22 mouse cellular contexts compared by ENCODE assay signal in genomic region chr16:97370258-97370657, GRCm38 (mm10). TPM values are rescaled to one million over a fixed set of nuclear protein-coding genes. Genes with fewer than 3 reads are reported as not detected.
DNase-seq lines count a peak whose midpoint lies in the region; ATAC-seq and TF ChIP-seq lines count a peak whose summit lies in the region.
"Had no signal": no experiment of that assay in that cellular context is flagged by ENCODE, and none has a peak within 500 bp of the region (broad histone marks: within the 10 kb centered on the region; RNA-seq: fewer than 3 reads in every experiment).

No protein-coding gene starts in this region.

- 0 out of 2 replicates have a peak, but pooled peaks cover 4% of the 10 kb centered on the region for H3K4me1 ChIP-seq in liver, adult 2 months (ENCODE audit: control insufficient read depth, insufficient read depth, low read length)
- no peaks in the 10 kb centered on the region for H3K4me1 ChIP-seq in liver, embryonic 11.5 days (replicated peaks; ENCODE audit: control insufficient read depth, insufficient read depth, low read length)
- H3K4me1 ChIP-seq in thymus, adult 2 months (replicated peaks; ENCODE audit: control insufficient read depth, insufficient read depth, low read length) = no peaks in the 10 kb centered on the region
- H3K4me1 ChIP-seq: embryonic facial prominence, embryonic 15.5 days; forebrain, embryonic 10.5 days; heart, embryonic 10.5 days; hindbrain, embryonic 13.5 days; midbrain, embryonic 12.5 days; neural tube, embryonic 12.5 days had no signal

- DNase-seq in cerebellum, postnatal 25 days = peak; percentile 25 to 55
- DNase-seq in cerebellum, adult 11-12 months = no peak
- peak; percentile 56 for DNase-seq in liver, adult 2 months (ENCODE audit: extremely low read depth, low read depth, low spot score)
- no peak for DNase-seq in liver, embryonic 11.5 days (ENCODE audit: low spot score)
- peak; percentile 46 to 65 for DNase-seq in urinary bladder, postnatal 36 days (ENCODE audit: low spot score in 2 of 2)
- DNase-seq in urinary bladder, postnatal 4 days (ENCODE audit: low spot score in 2 of 2) = no peak
- no peak for DNase-seq in thymus, adult 2 months
- DNase-seq: B cell, adult 2 months; cerebellum, adult 9-11 months; kidney, postnatal 10 days; liver; right cerebral cortex, postnatal 14 days; spleen, adult 18-20 months had no signal

- 35% methylated on average over 4 of the region's 4 CpGs for WGBS in liver, adult 2 months
- WGBS in liver, embryonic 11.5 days = 81% methylated on average over 4 of the region's 4 CpGs
- WGBS in thymus, adult 2 months = 90% methylated on average over 4 of the region's 4 CpGs

- no peak overlapping the region for H3K4me2 ChIP-seq in liver, embryonic 11.5 days
- H3K4me2 ChIP-seq: embryonic facial prominence, embryonic 15.5 days; hindbrain, embryonic 13.5 days; midbrain, embryonic 12.5 days; neural tube, embryonic 12.5 days had no signal

- H3K27me3 ChIP-seq in liver, adult 2 months (ENCODE audit: control insufficient read depth, insufficient read depth, low read length) = no peaks in the 10 kb centered on the region
- no peaks in the 10 kb centered on the region for H3K27me3 ChIP-seq in liver, embryonic 11.5 days (replicated peaks; ENCODE audit: control insufficient read depth, insufficient read depth, low read length)
- no peaks in the 10 kb centered on the region for H3K27me3 ChIP-seq in thymus, adult 2 months (ENCODE audit: control insufficient read depth, insufficient read depth, low read length)
- H3K27me3 ChIP-seq: embryonic facial prominence, embryonic 15.5 days; hindbrain, embryonic 13.5 days; midbrain, embryonic 12.5 days; neural tube, embryonic 12.5 days had no signal

- no peak overlapping the region for H3K4me3 ChIP-seq in liver, adult 2 months (ENCODE audit: insufficient read depth, low read depth, low read length)
- no peak overlapping the region for H3K4me3 ChIP-seq in liver, embryonic 11.5 days (ENCODE audit: low read depth, low read length)
- no peak overlapping the region for H3K4me3 ChIP-seq in thymus, adult 2 months (ENCODE audit: control insufficient read depth, insufficient read depth, low read length)
- H3K4me3 ChIP-seq: embryonic facial prominence, embryonic 15.5 days; forebrain, embryonic 10.5 days; heart, embryonic 10.5 days; hindbrain, embryonic 13.5 days; layer of hippocampus, adult 2 months; midbrain, embryonic 12.5 days; neural tube, embryonic 12.5 days had no signal

- H3K9ac ChIP-seq in liver, adult 2 months (ENCODE audit: low read depth, low read length) = no peak overlapping the region
- no peak overlapping the region for H3K9ac ChIP-seq in liver, embryonic 11.5 days (ENCODE audit: low read depth, low read length)
- H3K9ac ChIP-seq: embryonic facial prominence, embryonic 15.5 days; hindbrain, embryonic 13.5 days; midbrain, embryonic 12.5 days; neural tube, embryonic 12.5 days had no signal

- no peak for TF ChIP-seq CTCF in liver, adult 2 months (IDR thresholded peaks at IDR 0.05; ENCODE audit: low read depth, low read length)
- TF ChIP-seq CTCF in thymus, adult 2 months (IDR thresholded peaks at IDR 0.05; ENCODE audit: borderline replicate concordance, control insufficient read depth, extremely low read depth, insufficient read depth, low read length, poor library complexity) = no peak

- no peak for ATAC-seq in liver, embryonic 11.5 days (replicated peaks; ENCODE audit: low FRiP score)
- ATAC-seq: inflammation-experienced regulatory T-cells, adult 6 months had no signal

- no peak for TF ChIP-seq POLR2A in liver, adult 2 months (IDR thresholded peaks at IDR 0.05; ENCODE audit: extremely low read depth, insufficient read depth, low read length)
- no peak for TF ChIP-seq POLR2A in thymus, adult 2 months (IDR thresholded peaks at IDR 0.05; ENCODE audit: control insufficient read depth, extremely low read depth, insufficient read depth, low read length, poor library complexity)

- no peaks in the 10 kb centered on the region; the same call in 1 of the 2 replicates for H3K79me2 ChIP-seq in liver, adult 2 months (ENCODE audit: control insufficient read depth, insufficient read depth, low read length)

- no peaks in the 10 kb centered on the region for H3K36me3 ChIP-seq in liver, adult 2 months (ENCODE audit: control insufficient read depth, insufficient read depth, low read length)
- H3K36me3 ChIP-seq in liver, embryonic 11.5 days (ENCODE audit: control insufficient read depth, insufficient read depth, low read length) = no peaks in the 10 kb centered on the region
- H3K36me3 ChIP-seq in thymus, adult 2 months (ENCODE audit: control insufficient read depth, insufficient read depth, low read length) = no peaks in the 10 kb centered on the region
- H3K36me3 ChIP-seq: embryonic facial prominence, embryonic 15.5 days; forebrain, embryonic 10.5 days; heart, embryonic 10.5 days; hindbrain, embryonic 13.5 days; midbrain, embryonic 12.5 days; neural tube, embryonic 12.5 days had no signal

- H3K9me3 ChIP-seq in liver, embryonic 11.5 days (ENCODE audit: control insufficient read depth, low read length) = no peaks in the 10 kb centered on the region
- H3K9me3 ChIP-seq: embryonic facial prominence, embryonic 15.5 days; forebrain, embryonic 10.5 days; heart, embryonic 10.5 days; hindbrain, embryonic 13.5 days; midbrain, embryonic 12.5 days; neural tube, embryonic 12.5 days had no signal

- no peak overlapping the region for H3K27ac ChIP-seq in liver, adult 2 months (replicated peaks; ENCODE audit: insufficient read depth, low read depth, low read length)
- no peak overlapping the region for H3K27ac ChIP-seq in liver, embryonic 11.5 days (ENCODE audit: low read depth, low read length)
- H3K27ac ChIP-seq in thymus, adult 2 months (ENCODE audit: control insufficient read depth, insufficient read depth, low read length) = no peak overlapping the region
- H3K27ac ChIP-seq: embryonic facial prominence, embryonic 15.5 days; forebrain, embryonic 10.5 days; heart, embryonic 10.5 days; hindbrain, embryonic 13.5 days; layer of hippocampus, adult 2 months; midbrain, embryonic 12.5 days; neural tube, embryonic 12.5 days had no signal

RNA-seq across cellular contexts. Expression of gene Bace2, which starts 13.7 kb away (rescaled TPM):
- 2.4 and 3.4 TPM in 2 replicates for total RNA-seq in liver, adult 2 months (2014; rRNA removed)
- polyA plus RNA-seq in liver, adult 2 months (2012; rRNA removed) = 1.1 and 1.8 TPM in 2 replicates
- 6.2 and 6.4 TPM in 2 replicates for polyA plus RNA-seq in liver, embryonic 11.5 days (2014; fragmentation: Nextera tagmentation; extraction: Ambion mirVana)
- 1.1 and 1.4 TPM in 2 replicates for polyA plus RNA-seq in thymus, adult 2 months (2012; rRNA removed)
- total RNA-seq: megakaryocyte progenitor cell, adult 5-6 weeks had no signal

Comparison
In these comparisons a context has a peak if more than half of its experiments do, and no peak if none do; other contexts are left out.
1. DNase-seq: peak in cerebellum, postnatal 25 days (2 of 2), liver, adult 2 months (single experiment) and urinary bladder, postnatal 36 days (2 of 2); none in cerebellum, adult 11-12 months (single experiment), liver, embryonic 11.5 days (single experiment), urinary bladder, postnatal 4 days (0 of 2) and thymus, adult 2 months (single experiment).